Mouse (Mus musculus): Measurements from ENCODE around the gene Phc2. TPM values are rescaled to one million over a fixed set of nuclear protein-coding genes. Genes with fewer than 3 reads are reported as not detected.

Gene Phc2
- total and polyA plus RNA-seq, 3 experiments: 34.3 to 46.3 (median 39.7) TPM

DNA sequence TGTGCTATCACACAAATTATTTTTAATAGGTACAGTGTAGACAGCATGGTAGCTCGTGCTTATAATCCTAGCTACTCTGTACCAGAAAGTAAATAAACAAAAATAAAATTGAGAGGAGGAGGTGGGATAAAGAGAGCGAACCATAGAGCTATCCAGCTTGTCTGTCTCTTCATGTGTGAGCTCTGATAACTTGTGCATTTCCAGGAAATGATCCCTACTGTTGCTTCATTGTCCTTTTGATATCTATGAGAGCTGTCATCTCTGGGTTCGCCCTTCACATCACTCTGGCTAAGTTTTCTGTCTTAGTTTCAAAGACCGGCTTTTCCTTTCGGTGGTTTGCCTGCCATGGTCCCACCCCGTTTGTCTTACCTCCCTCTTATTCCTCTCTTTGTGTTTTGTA, 14.7 kb downstream of the Phc2 start:
- no peaks in the 10 kb centered on the region for H3K27me3 ChIP-seq (ENCODE audit: control insufficient read depth, insufficient read depth, low read length)
- peaks cover 3% of the 10 kb centered on the region for H3K4me1 ChIP-seq (ENCODE audit: control insufficient read depth, insufficient read depth, low read length)
- no peaks in the 10 kb centered on the region for H3K79me2 ChIP-seq (replicated peaks; ENCODE audit: control insufficient read depth, insufficient read depth, low read length)
- TF ChIP-seq POLR2A (IDR thresholded peaks at IDR 0.05; ENCODE audit: insufficient read depth, low read depth, low read length): no peak
- no peak for TF ChIP-seq CTCF (IDR thresholded peaks at IDR 0.05)
- TF ChIP-seq EP300 (IDR thresholded peaks at IDR 0.05; ENCODE audit: insufficient read depth, low read depth, low read length): no peak
- H3K9ac ChIP-seq (ENCODE audit: low read depth, low read length): no peak overlapping the region
- H3K27ac ChIP-seq: no peak overlapping the region
- no peak overlapping the region for H3K4me3 ChIP-seq
- H3K36me3 ChIP-seq (ENCODE audit: control insufficient read depth, insufficient read depth, low read length): no peaks in the 10 kb centered on the region
- intact Hi-C loops (cut with DNase I): no loop called here
- DNase-seq: no peak
- whole genome bisulfite sequencing: 63% methylated on average over 6 of the region's 6 CpGs

DNA sequence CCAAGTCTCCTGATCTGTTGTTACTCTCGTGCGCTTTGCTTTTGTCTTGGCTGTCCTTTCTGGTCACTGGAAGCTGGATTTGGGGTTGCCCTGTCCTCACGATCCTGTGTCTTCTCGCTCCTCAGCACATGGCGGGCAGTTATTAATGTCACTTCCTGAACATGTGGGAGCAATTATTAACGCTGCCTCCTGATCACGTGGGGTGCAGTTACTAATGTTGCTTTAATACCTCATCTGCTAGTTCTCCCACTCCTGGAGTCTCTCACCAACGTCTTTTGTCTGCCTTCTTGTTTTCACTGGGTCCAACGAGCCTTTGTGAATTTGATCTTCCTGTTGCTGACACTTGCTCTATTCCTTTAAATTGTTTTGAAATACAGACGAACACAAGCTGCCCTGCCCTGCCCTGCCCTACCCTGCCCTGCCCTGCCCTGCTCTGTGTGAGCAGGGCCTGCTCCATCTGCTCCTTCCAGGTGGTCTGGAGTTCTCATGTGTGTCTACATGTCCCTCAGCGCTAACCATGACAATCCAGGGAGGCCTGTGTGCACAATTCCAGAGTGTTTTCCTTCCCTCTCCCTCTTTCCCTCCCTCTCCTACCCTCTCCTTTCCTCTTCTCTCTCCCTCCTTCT, 16.2 kb downstream of the Phc2 start:
- Histone ChIP-seq H3K27me3 (ENCODE audit: control insufficient read depth, insufficient read depth, low read length) (no peaks in the 10 kb centered on the region), H3K9ac (ENCODE audit: low read depth, low read length) (no peak overlapping the region), H3K27ac (no peak overlapping the region), H3K4me1 (ENCODE audit: control insufficient read depth, insufficient read depth, low read length) (peaks cover 3% of the 10 kb centered on the region), H3K4me3 (no peak overlapping the region), H3K79me2 (replicated peaks; ENCODE audit: control insufficient read depth, insufficient read depth, low read length) (no peaks in the 10 kb centered on the region), H3K36me3 (ENCODE audit: control insufficient read depth, insufficient read depth, low read length) (no peaks in the 10 kb centered on the region)
- no peak for TF ChIP-seq EP300 (IDR thresholded peaks at IDR 0.05; ENCODE audit: insufficient read depth, low read depth, low read length)
- TF ChIP-seq CTCF (IDR thresholded peaks at IDR 0.05): no peak
- no peak for TF ChIP-seq POLR2A (IDR thresholded peaks at IDR 0.05; ENCODE audit: insufficient read depth, low read depth, low read length)
- intact Hi-C loops (cut with DNase I): no loop called here
- no peak for DNase-seq
- 39% methylated on average over 11 of the region's 11 CpGs for WGBS

DNA sequence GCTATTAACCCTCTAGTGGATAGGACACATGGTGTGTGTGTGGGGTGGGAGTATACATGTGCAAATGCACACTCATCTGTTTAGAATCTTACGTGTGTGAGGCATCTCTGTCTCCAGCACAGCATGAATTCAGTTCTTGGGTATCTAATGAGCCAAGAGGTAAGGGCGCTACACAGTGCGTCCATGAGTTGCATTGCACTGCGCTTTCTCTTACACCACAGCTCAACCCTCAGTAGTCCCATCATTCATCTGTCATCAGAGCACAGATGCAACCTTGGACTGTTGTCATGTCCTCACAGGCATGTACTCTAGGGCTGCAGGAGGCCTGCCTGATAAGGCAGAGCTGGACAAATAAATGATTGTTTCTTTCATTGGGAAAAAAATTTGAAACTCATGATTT, 18.0 kb downstream of the Phc2 start:
- Histone ChIP-seq H3K4me1 (ENCODE audit: control insufficient read depth, insufficient read depth, low read length) (peaks cover 3% of the 10 kb centered on the region), H3K79me2 (replicated peaks; ENCODE audit: control insufficient read depth, insufficient read depth, low read length) (no peaks in the 10 kb centered on the region), H3K36me3 (ENCODE audit: control insufficient read depth, insufficient read depth, low read length) (no peaks in the 10 kb centered on the region), H3K27me3 (ENCODE audit: control insufficient read depth, insufficient read depth, low read length) (no peaks in the 10 kb centered on the region), H3K27ac (no peak overlapping the region), H3K9ac (ENCODE audit: low read depth, low read length) (no peak overlapping the region), H3K4me3 (no peak overlapping the region)
- intact Hi-C loops (cut with DNase I): no loop called here
- TF ChIP-seq CTCF (IDR thresholded peaks at IDR 0.05): no peak
- no peak for TF ChIP-seq EP300 (IDR thresholded peaks at IDR 0.05; ENCODE audit: insufficient read depth, low read depth, low read length)
- no peak for TF ChIP-seq POLR2A (IDR thresholded peaks at IDR 0.05; ENCODE audit: insufficient read depth, low read depth, low read length)
- 95% methylated on average over 4 of the region's 4 CpGs for WGBS
- DNase-seq: no peak

DNA sequence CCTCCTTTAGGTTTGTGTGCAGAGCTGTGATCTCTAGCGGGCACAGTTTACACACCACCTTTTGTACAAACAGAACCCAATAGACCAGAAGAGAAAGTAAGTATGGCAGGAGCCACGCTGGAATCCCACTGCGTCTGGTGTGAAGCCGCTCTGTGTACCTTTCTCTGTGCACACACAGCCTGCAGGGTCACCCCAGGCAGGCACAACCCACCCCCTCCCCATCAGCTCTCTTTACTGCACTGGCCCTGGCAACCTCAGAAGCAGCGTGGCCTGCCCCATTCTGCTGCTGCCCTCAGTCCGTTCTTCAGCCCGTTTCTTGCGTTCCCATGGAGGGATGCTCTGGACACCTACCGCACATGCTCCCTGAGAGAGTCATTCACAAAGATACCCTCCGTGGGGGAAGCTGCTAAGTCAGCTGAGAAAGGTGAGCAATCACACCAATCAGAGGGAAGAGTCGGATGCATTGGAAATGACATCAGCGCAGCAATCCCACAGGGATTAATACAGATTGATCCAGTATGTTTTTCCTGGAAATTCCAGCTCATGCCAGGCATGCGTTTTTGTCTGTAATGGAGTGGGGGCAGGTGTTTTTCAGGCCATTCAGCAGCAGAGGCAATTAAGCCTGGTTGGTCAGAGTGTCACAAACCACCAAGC, 24.2 kb downstream of the Phc2 start:
- no peaks in the 10 kb centered on the region for H3K36me3 ChIP-seq (ENCODE audit: control insufficient read depth, insufficient read depth, low read length)
- H3K27ac ChIP-seq: no peak overlapping the region
- no peak for TF ChIP-seq POLR2A (IDR thresholded peaks at IDR 0.05; ENCODE audit: insufficient read depth, low read depth, low read length)
- no peak for TF ChIP-seq EP300 (IDR thresholded peaks at IDR 0.05; ENCODE audit: insufficient read depth, low read depth, low read length)
- TF ChIP-seq CTCF (IDR thresholded peaks at IDR 0.05): no peak
- H3K4me1 ChIP-seq (ENCODE audit: control insufficient read depth, insufficient read depth, low read length): no peaks in the 10 kb centered on the region
- no peak overlapping the region for H3K9ac ChIP-seq (ENCODE audit: low read depth, low read length)
- WGBS: 71% methylated on average over 13 of the region's 13 CpGs
- intact Hi-C loops (cut with DNase I): no loop called here
- no peaks in the 10 kb centered on the region for H3K79me2 ChIP-seq (replicated peaks; ENCODE audit: control insufficient read depth, insufficient read depth, low read length)
- no peak overlapping the region for H3K4me3 ChIP-seq
- no peak for DNase-seq
- no peaks in the 10 kb centered on the region for H3K27me3 ChIP-seq (ENCODE audit: control insufficient read depth, insufficient read depth, low read length)

DNA sequence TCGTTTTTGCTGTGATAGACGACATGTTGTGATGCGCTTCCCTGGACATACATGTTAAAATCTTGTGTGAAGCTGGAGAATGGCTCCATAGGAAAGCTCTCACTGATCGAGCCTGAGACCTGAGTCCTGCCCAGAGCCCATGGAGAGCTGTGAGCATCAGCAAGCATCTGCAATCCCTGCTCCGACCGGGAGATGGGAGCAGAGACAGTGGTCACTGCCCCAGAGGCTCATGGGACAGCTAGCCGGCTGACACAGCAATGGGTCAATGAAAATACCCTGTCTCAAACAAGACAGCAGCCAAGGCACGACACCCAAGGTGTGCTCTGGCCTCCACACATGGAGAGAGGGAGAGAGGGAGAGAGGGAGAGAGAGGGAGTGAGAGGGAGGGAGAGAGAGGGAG, 26.6 kb downstream of the Phc2 start:
- no peaks in the 10 kb centered on the region for H3K36me3 ChIP-seq (ENCODE audit: control insufficient read depth, insufficient read depth, low read length)
- TF ChIP-seq EP300 (IDR thresholded peaks at IDR 0.05; ENCODE audit: insufficient read depth, low read depth, low read length) (no peak), POLR2A (IDR thresholded peaks at IDR 0.05; ENCODE audit: insufficient read depth, low read depth, low read length) (no peak), CTCF (IDR thresholded peaks at IDR 0.05) (peak; percentile 46)
- WGBS: 76% methylated on average over 8 of the region's 8 CpGs
- intact Hi-C loops (cut with DNase I): no loop called here
- no peaks in the 10 kb centered on the region for H3K27me3 ChIP-seq (ENCODE audit: control insufficient read depth, insufficient read depth, low read length)
- DNase-seq: no peak
- H3K27ac ChIP-seq: no peak overlapping the region
- H3K4me3 ChIP-seq: no peak overlapping the region
- no peak overlapping the region for H3K9ac ChIP-seq (ENCODE audit: low read depth, low read length)
- no peaks in the 10 kb centered on the region for H3K4me1 ChIP-seq (ENCODE audit: control insufficient read depth, insufficient read depth, low read length)
- no peaks in the 10 kb centered on the region for H3K79me2 ChIP-seq (replicated peaks; ENCODE audit: control insufficient read depth, insufficient read depth, low read length)

DNA sequence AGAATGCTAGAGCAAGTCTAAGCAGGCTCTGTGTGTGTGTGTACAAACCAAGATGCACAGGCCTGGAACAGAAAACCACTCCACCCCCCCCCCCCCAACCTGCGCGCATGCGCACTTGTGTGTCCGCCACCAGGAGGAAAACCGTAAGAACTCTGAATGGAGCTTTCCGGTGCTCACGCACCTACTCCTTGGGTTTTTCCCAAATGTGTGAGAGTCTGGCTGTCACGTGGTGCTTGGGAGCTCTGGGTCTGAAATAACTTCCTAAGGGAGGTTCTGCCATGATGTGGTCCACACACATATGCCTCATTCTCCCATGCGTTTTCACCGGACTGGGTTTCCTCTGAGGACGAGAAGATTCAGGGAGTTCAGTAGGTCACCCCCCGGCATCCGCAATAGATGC, 27.8 kb downstream of the Phc2 start:
- intact Hi-C loops (cut with DNase I): no loop called here
- H3K36me3 ChIP-seq (ENCODE audit: control insufficient read depth, insufficient read depth, low read length): no peaks in the 10 kb centered on the region
- H3K79me2 ChIP-seq (replicated peaks; ENCODE audit: control insufficient read depth, insufficient read depth, low read length): no peaks in the 10 kb centered on the region
- no peak overlapping the region for H3K4me3 ChIP-seq
- WGBS: 93% methylated on average over 13 of the region's 13 CpGs
- no peaks in the 10 kb centered on the region for H3K4me1 ChIP-seq (ENCODE audit: control insufficient read depth, insufficient read depth, low read length)
- H3K27ac ChIP-seq: no peak overlapping the region
- no peak overlapping the region for H3K9ac ChIP-seq (ENCODE audit: low read depth, low read length)
- H3K27me3 ChIP-seq (ENCODE audit: control insufficient read depth, insufficient read depth, low read length): no peaks in the 10 kb centered on the region
- TF ChIP-seq EP300 (IDR thresholded peaks at IDR 0.05; ENCODE audit: insufficient read depth, low read depth, low read length): no peak
- no peak for TF ChIP-seq CTCF (IDR thresholded peaks at IDR 0.05)
- TF ChIP-seq POLR2A (IDR thresholded peaks at IDR 0.05; ENCODE audit: insufficient read depth, low read depth, low read length): no peak
- no peak for DNase-seq
